Mouse (Mus musculus): Measurements from ENCODE around the gene Jade2. TPM values are rescaled to one million over a fixed set of nuclear protein-coding genes. Genes with fewer than 3 reads are reported as not detected.

Gene Jade2
- 1.7 and 2.0 TPM in 2 replicates for polyA plus RNA-seq (2015; fragmentation: Nextera tagmentation; extraction: Ambion mirVana)

DNA sequence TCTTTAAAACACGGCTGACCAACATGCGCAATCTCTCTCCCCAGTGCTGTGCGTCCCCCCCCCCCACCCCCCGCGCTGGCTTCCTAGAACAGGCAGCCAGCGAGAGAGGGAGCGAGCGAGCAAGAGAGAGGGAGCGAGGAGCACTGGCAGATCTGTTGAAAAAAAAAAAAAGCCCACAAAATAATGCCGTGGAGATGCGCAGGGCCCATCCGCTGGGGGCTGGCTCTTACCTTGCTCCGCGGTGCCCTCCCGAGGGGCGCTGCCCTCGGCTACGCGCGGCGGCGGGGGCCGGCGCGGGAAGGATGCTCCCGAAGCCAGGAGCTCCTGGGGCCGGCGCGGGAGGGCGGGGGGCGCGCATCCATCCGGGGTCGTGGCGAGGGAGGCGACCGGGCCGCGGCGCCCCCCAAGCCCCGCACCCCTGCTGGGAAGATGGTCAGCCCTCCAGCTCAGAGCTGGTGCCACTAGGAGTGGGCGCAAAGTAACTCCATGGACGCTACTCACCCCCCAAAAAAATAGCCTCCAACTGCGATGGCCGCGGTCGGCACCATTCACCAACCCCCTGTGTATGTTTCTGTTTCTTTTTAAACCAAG, at the start of gene Jade2:
Gene Jade2 (minus strand): TSS at position 573 of the 591 bp plus-strand sequence.

Other genes starting within 250 kb of the Jade2 start
- 123 and 131 TPM in 2 replicates for gene Nhp2, start 237.9 kb downstream of the Jade2 start, polyA plus RNA-seq (2015; fragmentation: Nextera tagmentation; extraction: Ambion mirVana)
- gene Rmnd5b, start 221.8 kb downstream of the Jade2 start, polyA plus RNA-seq (2015; fragmentation: Nextera tagmentation; extraction: Ambion mirVana), result 34.9 and 54.4 TPM in 2 replicates
- gene N4bp3, start 206.8 kb downstream of the Jade2 start, polyA plus RNA-seq (2015; fragmentation: Nextera tagmentation; extraction: Ambion mirVana), result 11.8 and 15.6 TPM in 2 replicates
- gene D930048N14Rik, start 206.7 kb downstream of the Jade2 start, polyA plus RNA-seq (2015; fragmentation: Nextera tagmentation; extraction: Ambion mirVana), result 0.30 and 1.4 TPM in 2 replicates
- gene 0610009B22Rik, start 168.8 kb downstream of the Jade2 start, polyA plus RNA-seq (2015; fragmentation: Nextera tagmentation; extraction: Ambion mirVana), result 251 and 321 TPM in 2 replicates
- gene Sec24a, start 94.0 kb downstream of the Jade2 start, polyA plus RNA-seq (2015; fragmentation: Nextera tagmentation; extraction: Ambion mirVana), result 8.0 and 9.8 TPM in 2 replicates
- gene Sar1b, start 94.0 kb downstream of the Jade2 start, polyA plus RNA-seq (2015; fragmentation: Nextera tagmentation; extraction: Ambion mirVana), result 237 and 261 TPM in 2 replicates
- 53.2 and 60.2 TPM in 2 replicates for gene Cdkn2aipnl, start 110.0 kb upstream of the Jade2 start, polyA plus RNA-seq (2015; fragmentation: Nextera tagmentation; extraction: Ambion mirVana)
- gene Ube2b, start 143.1 kb upstream of the Jade2 start, polyA plus RNA-seq (2015; fragmentation: Nextera tagmentation; extraction: Ambion mirVana), result 339 and 446 TPM in 2 replicates
- 6.2 and 7.4 TPM in 2 replicates for gene Cdkl3, start 146.6 kb upstream of the Jade2 start, polyA plus RNA-seq (2015; fragmentation: Nextera tagmentation; extraction: Ambion mirVana)
- 57.8 and 62.0 TPM in 2 replicates for gene Ppp2ca, start 241.0 kb upstream of the Jade2 start, polyA plus RNA-seq (2015; fragmentation: Nextera tagmentation; extraction: Ambion mirVana)